Mouse (Mus musculus): ENCODE measurements around the gene Lman1l. TPM values are rescaled to one million over a fixed set of nuclear protein-coding genes. Genes with fewer than 3 reads are reported as not detected.

Gene Lman1l
- polyA plus RNA-seq, 2 experiments: not detected

GRCm38 (mm10) chr9:57666536-57666935 is 46.0 kb upstream of the Lman1l start:
- no peak for TF ChIP-seq CTCF (IDR thresholded peaks at IDR 0.05; ENCODE audit: low read depth)
- no peak for TF ChIP-seq EP300 (IDR thresholded peaks at IDR 0.05; ENCODE audit: low read depth)
- Histone ChIP-seq H3K27ac (no peak overlapping the region), H3K4me2 (ENCODE audit: low read depth) (no peak overlapping the region), H3K4me1 (replicated peaks; ENCODE audit: control insufficient read depth in 2 of 2, insufficient read depth in 2 of 2, low read length in 1 of 2) (peaks cover 0 to 10% of the 10 kb centered on the region in 2 experiments; a peak in 3 of 4 replicates), H3K27me3 (ENCODE audit: control insufficient read depth, insufficient read depth, low read length) (no peaks in the 10 kb centered on the region), H3K9me3 (ENCODE audit: control insufficient read depth, low read length) (no peaks in the 10 kb centered on the region), H3K36me3 (replicated peaks; ENCODE audit: control insufficient read depth, insufficient read depth, low read depth) (no peaks in the 10 kb centered on the region), H3K9ac (replicated peaks) (no peak overlapping the region), H3K4me3 (ENCODE audit: insufficient read depth in 1 of 2, low read depth in 2 of 2, low read length in 2 of 2) (no peak overlapping the region)
- WGBS (ENCODE audit: insufficient replicate concordance): 67% methylated on average over 8 of the region's 8 CpGs
- no peak for ATAC-seq (ENCODE audit: insufficient read depth)
- no peak for DNase-seq (ENCODE audit: low read depth in 3 of 3, low spot score in 3 of 3)

GRCm38 (mm10) chr9:57664616-57665015 is 44.0 kb upstream of the Lman1l start:
- ATAC-seq (ENCODE audit: insufficient read depth): no peak
- H3K4me3 ChIP-seq (ENCODE audit: insufficient read depth in 1 of 2, low read depth in 2 of 2, low read length in 2 of 2): no peak overlapping the region
- no peaks in the 10 kb centered on the region for H3K9me3 ChIP-seq (ENCODE audit: control insufficient read depth, low read length)
- H3K27ac ChIP-seq: no peak overlapping the region
- WGBS (ENCODE audit: insufficient replicate concordance): 61% methylated on average over 7 of the region's 7 CpGs
- H3K4me1 ChIP-seq (replicated peaks; ENCODE audit: control insufficient read depth in 2 of 2, insufficient read depth in 2 of 2, low read length in 1 of 2): peaks cover 10 to 21% of the 10 kb centered on the region in 2 experiments
- H3K36me3 ChIP-seq (replicated peaks; ENCODE audit: control insufficient read depth, insufficient read depth, low read depth): no peaks in the 10 kb centered on the region
- no peak overlapping the region for H3K9ac ChIP-seq (replicated peaks)
- no peak for TF ChIP-seq CTCF (IDR thresholded peaks at IDR 0.05; ENCODE audit: low read depth)
- no peak for TF ChIP-seq EP300 (IDR thresholded peaks at IDR 0.05; ENCODE audit: low read depth)
- DNase-seq (ENCODE audit: low read depth in 3 of 3, low spot score in 3 of 3): no peak
- H3K4me2 ChIP-seq (ENCODE audit: low read depth): no peak overlapping the region
- H3K27me3 ChIP-seq (ENCODE audit: control insufficient read depth, insufficient read depth, low read length): no peaks in the 10 kb centered on the region

DNA sequence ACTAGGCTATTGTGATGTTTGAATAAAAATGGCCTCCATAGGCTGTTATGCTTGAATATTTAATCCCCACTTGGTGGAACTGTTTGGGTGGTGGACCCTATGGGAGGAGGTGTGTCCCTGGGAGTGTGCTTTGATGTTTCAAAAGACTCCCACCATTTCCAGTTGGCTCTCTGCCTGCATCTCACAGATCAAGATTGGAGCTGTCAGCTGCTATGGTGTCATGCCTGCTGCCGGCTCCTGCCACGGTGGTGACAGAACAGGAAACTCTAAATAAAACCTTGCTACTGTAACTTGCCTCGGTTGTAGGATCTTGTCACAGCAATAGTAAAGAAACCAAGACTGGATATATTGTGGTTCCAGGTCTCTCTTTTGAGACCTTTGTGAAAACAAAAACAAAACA is 41.0 kb upstream of the Lman1l start:
- Histone ChIP-seq H3K36me3 (replicated peaks; ENCODE audit: control insufficient read depth, insufficient read depth, low read depth) (no peaks in the 10 kb centered on the region), H3K4me2 (ENCODE audit: low read depth) (no peak overlapping the region), H3K27ac (no peak overlapping the region), H3K9ac (replicated peaks) (no peak overlapping the region), H3K4me1 (replicated peaks; ENCODE audit: control insufficient read depth in 2 of 2, insufficient read depth in 2 of 2, low read length in 1 of 2) (peaks cover 10 to 19% of the 10 kb centered on the region in 2 experiments), H3K27me3 (ENCODE audit: control insufficient read depth, insufficient read depth, low read length) (no peaks in the 10 kb centered on the region), H3K4me3 (ENCODE audit: insufficient read depth in 1 of 2, low read depth in 2 of 2, low read length in 2 of 2) (no peak overlapping the region), H3K9me3 (ENCODE audit: control insufficient read depth, low read length) (no peaks in the 10 kb centered on the region)
- no peak for DNase-seq (ENCODE audit: low read depth in 3 of 3, low spot score in 3 of 3)
- TF ChIP-seq CTCF (IDR thresholded peaks at IDR 0.05; ENCODE audit: low read depth) (no peak), EP300 (IDR thresholded peaks at IDR 0.05; ENCODE audit: low read depth) (no peak)
- 34% methylated on average over 3 of the region's 3 CpGs for WGBS (ENCODE audit: insufficient replicate concordance)
- no peak for ATAC-seq (ENCODE audit: insufficient read depth)

DNA sequence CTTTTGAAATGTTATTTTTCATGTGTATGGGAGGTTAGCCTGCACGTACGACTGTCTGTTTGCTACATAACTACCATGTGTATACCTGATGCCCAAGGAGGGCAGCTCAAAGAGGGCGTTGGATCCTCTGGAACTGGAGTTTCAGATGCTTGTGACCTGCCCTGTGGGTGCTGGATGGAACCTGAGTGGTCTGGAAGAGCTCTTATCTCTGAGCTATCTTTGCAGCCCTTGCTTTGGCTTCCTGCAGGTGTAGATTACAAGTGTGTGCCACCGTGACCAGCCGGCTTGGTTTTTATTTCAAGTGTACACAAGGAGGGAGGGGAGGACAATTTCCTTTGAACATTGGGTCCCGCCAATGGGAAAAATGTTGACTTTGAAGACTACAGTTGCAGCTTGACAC is 39.9 kb upstream of the Lman1l start:
- WGBS (ENCODE audit: insufficient replicate concordance): 22% methylated on average over 6 of the region's 6 CpGs
- Histone ChIP-seq H3K27me3 (ENCODE audit: control insufficient read depth, insufficient read depth, low read length) (no peaks in the 10 kb centered on the region), H3K9ac (replicated peaks) (peak overlapping the region; percentile 1; the same call in 1 of the 2 replicates), H3K9me3 (ENCODE audit: control insufficient read depth, low read length) (no peaks in the 10 kb centered on the region), H3K36me3 (replicated peaks; ENCODE audit: control insufficient read depth, insufficient read depth, low read depth) (no peaks in the 10 kb centered on the region), H3K4me1 (replicated peaks; ENCODE audit: control insufficient read depth in 2 of 2, insufficient read depth in 2 of 2, low read length in 1 of 2) (peaks cover 10 to 22% of the 10 kb centered on the region in 2 experiments), H3K4me3 (ENCODE audit: insufficient read depth in 1 of 2, low read depth in 2 of 2, low read length in 2 of 2) (no peak overlapping the region), H3K4me2 (ENCODE audit: low read depth) (peak overlapping the region; percentile 45), H3K27ac (peak overlapping the region; percentile 50)
- peak; percentile 67 to 72 (median 70) for DNase-seq (ENCODE audit: low read depth in 3 of 3, low spot score in 3 of 3)
- TF ChIP-seq CTCF (IDR thresholded peaks at IDR 0.05; ENCODE audit: low read depth) (no peak), EP300 (IDR thresholded peaks at IDR 0.05; ENCODE audit: low read depth) (peak; percentile 91)
- ATAC-seq (ENCODE audit: insufficient read depth): peak; percentile 80

DNA sequence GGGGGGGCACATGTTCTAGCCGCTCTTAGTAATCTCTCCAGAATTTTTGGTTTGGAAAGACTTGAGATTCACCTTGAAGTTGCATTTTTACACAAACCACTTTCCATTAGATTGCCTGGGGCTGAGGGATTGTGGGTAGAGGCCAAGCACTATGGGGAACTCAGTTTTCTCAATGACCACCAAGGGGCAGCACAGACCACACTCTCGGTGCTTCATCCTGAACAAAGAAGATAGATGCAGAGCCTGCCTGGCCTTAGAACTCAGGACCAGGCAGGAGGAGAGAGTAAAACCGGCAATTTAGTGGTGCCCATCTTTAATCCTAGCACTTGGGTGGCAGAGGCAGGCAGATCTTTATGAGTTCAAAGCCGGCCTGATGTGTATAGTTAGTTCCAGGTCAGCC is 39.2 kb upstream of the Lman1l start:
- Histone ChIP-seq H3K27me3 (ENCODE audit: control insufficient read depth, insufficient read depth, low read length) (no peaks in the 10 kb centered on the region), H3K36me3 (replicated peaks; ENCODE audit: control insufficient read depth, insufficient read depth, low read depth) (no peaks in the 10 kb centered on the region), H3K4me2 (ENCODE audit: low read depth) (no peak overlapping the region), H3K9ac (replicated peaks) (no peak overlapping the region), H3K4me3 (ENCODE audit: insufficient read depth in 1 of 2, low read depth in 2 of 2, low read length in 2 of 2) (no peak overlapping the region), H3K9me3 (ENCODE audit: control insufficient read depth, low read length) (no peaks in the 10 kb centered on the region), H3K27ac (no peak overlapping the region), H3K4me1 (replicated peaks; ENCODE audit: control insufficient read depth in 2 of 2, insufficient read depth in 2 of 2, low read length in 1 of 2) (peaks cover 10 to 22% of the 10 kb centered on the region in 2 experiments)
- DNase-seq (ENCODE audit: low read depth in 3 of 3, low spot score in 3 of 3): peak; percentile 60 to 79 (median 66)
- peak; percentile 64; the same call in 1 of the 2 replicates for ATAC-seq (ENCODE audit: insufficient read depth)
- TF ChIP-seq EP300 (IDR thresholded peaks at IDR 0.05; ENCODE audit: low read depth) (no peak), CTCF (IDR thresholded peaks at IDR 0.05; ENCODE audit: low read depth) (peak; percentile 90)
- 19% methylated on average over 4 of the region's 4 CpGs for WGBS (ENCODE audit: insufficient replicate concordance)
